Mouse (Mus musculus) adrenal gland (tissue): ENCODE data around the gene Adck2.

ENCODE experiments used
- intact Hi-C: fragments of 180-260 bp; cut with DNase I; formaldehyde crosslinking; loops from one replicate; pipeline ENCODE4 v1.15.1; 2025
- long read RNA-seq, 2 experiments: library from polyadenylated mRNA; unstranded; transcript quantifications; one replicate each; pipeline ENCODE4 v2.0.0; 2020; ENCODE audit warnings: borderline replicate concordance in 1 of 2; ENCODE audit not compliant: insufficient replicate concordance in 1 of 2

The Adck2 gene
- long read RNA-seq, experiment 1, transcript Adck2-204 (8 exons, 3,542 nt) = major isoform, 5 of 5 reads
- long read RNA-seq, experiment 1, partial matches to known transcripts = 0 of 5 reads
- long read RNA-seq, experiment 1, other reads (novel, unspliced or antisense) = 0 of 5 reads
- long read RNA-seq, experiment 2, transcript Adck2-204 (8 exons, 3,542 nt) = major isoform, 6 of 8 reads
- long read RNA-seq, experiment 2, partial matches to known transcripts = 1 of 8 reads
- long read RNA-seq, experiment 2, other reads (novel, unspliced or antisense) = 1 of 8 reads

DNA sequence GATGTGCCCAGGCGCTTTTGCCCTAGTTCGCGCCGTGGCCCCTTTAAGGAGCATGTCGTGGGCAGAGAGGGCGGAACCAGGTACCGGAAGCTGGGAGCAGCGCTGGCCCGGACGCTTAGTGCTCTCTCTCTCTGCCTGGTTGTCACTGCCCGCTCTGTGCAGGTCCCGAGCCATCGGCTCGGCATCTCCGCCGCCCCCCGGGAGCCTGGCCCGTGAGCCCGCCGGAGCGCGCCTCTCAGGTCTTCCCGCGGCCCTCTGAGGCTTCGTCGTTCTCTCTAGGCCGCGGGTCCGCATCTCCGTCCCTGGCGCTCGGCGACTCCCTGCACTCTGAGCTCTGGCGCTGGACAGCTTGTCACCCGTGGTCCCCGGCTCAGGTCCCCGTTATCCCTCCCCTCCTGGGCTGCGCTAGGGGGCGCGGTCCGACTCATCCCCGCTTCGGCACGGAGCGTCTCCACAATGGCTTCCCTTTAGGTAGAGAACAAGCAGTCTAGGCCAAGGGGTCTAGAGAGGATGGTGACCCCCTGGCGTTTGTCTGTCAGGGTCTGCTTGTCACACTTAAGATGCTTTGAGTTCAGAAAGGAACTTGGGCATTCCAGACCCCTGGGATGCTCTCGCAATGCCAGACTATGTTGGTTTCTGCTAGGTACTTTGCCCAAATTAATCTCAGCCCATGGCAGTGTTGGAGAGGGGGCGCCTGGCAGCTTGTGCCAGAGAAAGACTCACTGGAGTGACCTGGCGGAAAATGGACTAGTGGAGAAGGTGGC is at the start of gene Adck2:
Gene Adck2 (plus strand): TSS at position 83 of the 764 bp plus-strand sequence.
- intact Hi-C loops = no loop called here

DNA sequence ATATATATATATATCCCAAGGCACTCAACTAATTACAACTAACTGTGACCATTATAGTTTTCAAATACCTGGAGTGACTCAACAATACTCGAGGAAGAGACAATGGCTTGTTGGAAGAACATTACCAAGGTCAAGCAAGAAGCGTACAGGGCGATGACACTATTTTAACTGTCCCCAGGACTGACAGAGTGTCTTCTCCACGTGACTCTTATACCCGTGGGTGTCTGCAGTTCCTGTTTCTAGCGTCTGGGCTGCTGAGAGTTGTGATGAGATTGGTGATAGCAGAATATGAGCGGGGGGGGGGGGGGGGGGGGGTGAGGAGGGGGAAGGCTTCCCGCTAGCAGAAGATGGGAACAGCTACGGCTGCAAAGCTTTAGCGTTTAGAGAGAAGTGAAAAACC is 46.9 kb upstream of the Adck2 start:
- intact Hi-C loops = no loop called here

DNA sequence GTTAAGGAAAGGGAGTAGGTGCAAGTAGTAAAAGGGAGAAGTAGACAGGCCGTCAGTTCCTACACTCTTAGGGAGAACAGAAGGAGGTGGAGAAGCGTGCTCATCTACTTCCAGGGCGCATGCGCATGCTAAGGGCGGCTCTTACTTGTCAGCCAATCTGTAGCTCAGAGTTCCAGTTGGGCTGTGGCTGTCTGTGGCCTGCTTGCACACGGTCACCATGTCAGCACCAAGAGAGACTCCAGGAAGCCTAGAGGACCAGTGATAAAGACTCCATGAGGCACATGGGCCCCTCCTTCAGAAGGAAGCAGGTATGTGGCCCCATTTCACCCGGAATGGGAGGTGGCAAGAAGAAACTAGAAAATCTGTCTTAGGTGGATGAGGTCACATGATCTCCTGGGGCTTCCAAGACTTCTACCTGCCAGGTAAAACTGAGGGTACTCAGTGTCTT is 46.3 kb upstream of the Adck2 start:
- intact Hi-C loops = no loop called here

DNA sequence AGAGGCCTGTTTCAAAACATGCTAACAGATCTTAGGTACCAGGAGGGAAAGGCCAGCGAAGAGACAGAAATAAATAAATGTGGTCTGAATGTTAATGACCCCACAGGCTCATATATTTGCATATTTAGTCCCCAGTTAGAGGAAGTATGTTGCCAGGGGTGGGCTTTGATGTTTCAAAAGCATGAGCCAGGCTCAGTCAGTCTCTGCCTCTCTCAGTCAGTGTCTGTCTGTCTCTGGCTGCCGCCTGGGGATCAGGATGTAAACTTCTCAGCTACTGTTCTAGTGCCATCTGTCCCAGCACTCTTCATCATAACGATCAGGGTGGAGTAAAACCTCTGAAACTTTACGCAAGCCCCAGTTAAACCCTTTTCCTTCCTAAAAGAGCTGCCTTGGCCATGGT is 45.9 kb upstream of the Adck2 start:
- intact Hi-C loops = no loop called here

DNA sequence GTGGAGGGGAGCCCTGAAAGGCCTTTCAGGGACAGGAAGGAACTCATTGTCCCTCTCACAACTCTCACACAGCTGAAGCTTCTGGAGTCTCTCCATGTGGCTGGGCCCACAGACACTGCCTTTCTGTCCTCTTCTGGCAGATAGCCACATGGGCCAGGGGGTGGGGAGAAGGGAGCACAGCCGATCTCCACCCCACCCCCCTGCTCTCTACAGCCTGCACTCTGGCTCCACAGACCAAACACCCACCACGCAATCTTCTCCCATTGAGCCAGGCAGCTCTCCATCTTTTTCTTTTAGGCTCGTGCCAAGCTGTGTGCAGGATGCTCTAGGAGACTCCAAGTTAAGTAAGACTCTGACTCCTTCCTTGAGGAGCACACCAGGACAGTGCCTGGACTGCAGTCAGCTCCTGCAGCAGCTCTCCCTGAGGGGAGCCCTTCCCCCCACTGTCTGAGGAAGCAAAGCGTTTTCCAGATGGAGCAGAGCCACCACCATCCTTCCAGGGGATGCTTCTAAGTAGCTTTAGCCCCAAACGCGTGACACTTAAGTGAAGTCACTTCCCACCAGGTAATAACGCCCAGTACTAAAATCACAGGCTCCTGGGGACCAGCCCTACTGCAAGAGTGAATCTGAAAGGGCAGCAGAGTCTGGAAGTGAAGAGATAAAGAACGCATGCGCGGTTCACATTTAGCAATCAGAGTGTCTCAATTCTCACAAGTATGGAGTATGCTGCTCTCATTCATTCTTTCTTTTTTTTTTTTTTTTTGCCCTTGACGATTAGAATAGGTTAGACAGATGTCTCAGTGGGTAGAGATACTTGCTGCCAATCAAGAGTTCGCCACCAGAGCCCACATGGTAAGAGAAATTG is 44.8 kb upstream of the Adck2 start:
- intact Hi-C loops = no loop called here

DNA sequence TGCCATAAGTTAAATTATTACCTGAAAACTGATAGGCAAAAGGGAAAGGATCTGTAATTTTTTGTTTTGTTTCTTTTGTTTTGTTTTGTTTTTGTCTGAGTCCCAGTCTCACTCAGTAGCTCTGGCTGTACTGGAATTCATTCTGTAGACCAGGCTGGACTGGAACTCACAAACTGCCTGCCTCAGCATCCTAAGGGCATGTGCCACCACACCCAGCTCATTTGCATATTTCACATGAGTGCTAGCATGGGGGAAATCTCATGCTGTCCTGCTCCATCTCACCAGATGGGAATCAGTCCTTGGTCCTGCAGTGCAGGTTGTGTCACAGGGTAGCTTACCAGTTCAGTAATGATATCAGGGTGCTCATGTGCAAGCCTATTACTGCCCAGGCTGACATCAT is 38.7 kb upstream of the Adck2 start:
- intact Hi-C loops = no loop called here

DNA sequence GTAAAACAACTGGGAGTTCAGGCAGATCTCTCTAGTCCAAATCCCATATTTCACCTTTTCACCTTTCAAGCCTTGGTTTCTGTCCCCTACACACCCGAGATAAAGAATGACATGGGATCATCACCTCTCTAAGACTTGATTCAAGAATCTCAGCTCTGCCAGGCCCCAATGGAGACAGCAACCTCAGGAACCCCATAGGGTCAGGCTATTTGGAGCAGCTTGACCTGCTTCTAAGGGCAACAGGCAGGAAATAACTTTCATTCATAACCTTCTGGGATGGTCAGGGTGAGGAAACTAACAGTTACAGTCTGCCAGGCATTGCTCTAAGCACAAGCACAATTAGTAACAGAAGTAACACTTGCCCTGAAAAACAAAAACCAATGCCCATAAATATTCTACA is 37.1 kb upstream of the Adck2 start:
- intact Hi-C loops = no loop called here

DNA sequence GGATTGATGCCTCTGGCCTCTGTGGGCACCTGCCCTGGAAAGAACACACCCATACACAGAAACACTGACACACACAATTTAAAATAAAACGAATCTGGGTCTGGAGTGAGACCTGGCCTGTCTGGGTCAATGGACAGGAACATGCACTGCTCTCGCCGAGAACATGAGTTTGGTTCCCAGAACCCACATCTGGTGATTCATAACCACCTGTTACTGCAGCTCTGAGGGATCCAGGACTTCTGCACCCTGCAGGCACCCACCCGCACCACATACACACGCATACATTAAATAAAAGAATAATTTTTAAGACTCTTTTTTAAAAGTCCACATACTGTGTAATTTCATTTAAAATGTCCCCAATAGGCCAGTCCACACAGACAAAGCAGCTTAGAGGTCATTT is 36.4 kb upstream of the Adck2 start:
- intact Hi-C loops = no loop called here

DNA sequence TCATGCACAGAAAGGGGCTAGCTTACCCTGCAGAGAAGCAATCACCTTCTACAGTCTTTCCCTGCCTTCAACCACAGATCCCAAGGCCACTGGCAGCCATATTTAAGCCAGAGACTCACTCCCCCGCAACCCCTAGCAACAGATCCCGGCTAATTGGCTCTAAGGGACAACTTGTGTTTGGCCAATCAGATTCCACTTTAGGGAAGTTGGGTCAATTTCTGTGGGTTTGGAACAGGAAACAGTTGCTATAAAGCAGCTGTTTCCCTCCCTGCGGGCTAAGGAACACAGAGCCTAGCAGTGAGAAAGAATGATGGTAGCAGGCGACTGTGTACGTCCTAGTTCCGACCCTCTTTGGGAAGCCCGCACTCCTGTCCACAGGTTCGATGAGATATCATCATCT is 35.4 kb upstream of the Adck2 start:
- intact Hi-C loops = no loop called here

DNA sequence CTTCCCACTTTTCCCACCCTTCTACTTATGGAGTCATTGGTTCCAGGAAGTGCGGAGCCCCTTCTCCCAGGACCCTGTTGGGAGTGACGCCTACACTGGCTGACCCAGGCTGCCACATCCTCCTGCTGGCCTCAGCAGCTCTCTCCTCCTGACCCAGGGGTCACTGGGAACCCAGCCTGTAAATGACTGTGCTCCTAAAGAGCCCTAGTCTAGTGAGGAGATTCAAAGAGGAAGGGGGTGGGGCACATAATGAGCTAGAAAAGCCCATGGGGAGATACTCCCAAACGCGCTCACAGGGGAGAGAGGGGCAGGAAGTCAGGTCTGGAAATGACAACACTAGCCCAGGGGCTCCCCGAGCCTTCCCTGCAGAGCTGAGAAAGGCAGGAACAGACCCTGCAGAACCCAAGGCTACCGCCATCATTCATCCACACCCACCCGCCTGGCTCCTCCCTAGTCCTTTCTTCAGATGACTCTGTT is 34.0 kb upstream of the Adck2 start:
- intact Hi-C loops = no loop called here

DNA sequence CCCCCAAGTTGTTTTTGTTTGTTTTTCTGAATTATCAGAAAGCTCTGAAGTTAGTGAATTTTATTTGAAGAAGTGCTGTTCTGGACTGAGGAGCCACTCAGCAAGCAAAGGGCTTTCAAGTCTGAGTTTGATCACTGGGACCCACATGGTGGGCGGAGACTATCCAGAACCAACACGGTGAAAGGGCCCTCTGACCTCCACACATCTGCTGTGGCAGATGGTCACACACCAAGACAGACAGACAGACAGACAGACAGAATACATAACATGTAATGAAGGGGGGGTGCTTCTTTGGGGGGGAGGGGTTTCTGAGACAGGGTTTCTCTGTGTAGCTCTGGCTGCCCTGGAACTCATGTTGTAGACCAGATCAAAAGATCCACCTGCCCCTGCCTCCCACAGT is 33.1 kb upstream of the Adck2 start:
- intact Hi-C loops = no loop called here

DNA sequence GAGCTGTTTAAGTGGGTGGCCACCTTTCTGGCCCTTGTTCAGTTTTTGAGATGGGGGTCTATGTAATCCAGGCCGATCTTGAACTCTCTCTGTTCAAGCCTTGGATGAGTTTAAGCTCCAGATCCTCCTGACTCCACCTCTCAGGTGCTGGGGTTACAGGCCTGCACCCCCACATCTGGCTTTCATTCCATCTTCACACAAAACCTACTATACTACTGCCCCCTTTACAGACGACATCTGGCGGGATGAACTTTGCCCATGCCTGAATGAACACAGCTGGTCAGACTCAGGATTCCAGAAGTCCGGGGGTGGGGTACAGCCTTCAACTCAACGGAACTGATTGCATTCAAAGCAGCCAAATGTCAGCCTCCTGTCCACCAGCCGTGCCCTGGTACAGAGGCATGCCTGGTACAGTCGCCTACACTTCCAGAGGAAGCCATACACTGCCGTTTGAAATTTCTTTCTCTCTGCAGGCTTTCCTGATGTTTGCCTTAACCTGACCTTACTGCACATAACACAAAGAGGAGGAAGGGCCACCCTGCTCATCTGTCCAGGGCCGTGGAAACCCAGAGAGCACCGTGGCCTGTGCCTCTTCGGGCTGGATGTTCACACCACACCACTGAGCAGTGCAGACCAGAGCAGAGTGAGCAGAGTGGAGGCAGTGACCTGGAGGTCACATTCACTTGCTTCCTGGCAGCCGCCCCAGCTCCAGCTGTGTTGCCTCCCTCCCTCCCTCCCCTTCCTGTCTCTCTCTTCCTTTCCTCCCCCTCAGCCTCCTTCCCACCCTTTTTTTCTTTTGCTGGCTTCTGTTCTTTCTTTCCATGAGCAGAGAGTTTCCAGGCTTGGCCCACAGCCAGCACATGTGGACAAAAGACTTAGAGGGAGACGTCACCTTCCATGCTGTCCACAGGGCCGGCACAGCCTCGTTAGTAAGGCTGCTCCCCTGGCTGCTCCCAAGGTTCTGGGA is 30.8 kb upstream of the Adck2 start:
- intact Hi-C loops = no loop called here

DNA sequence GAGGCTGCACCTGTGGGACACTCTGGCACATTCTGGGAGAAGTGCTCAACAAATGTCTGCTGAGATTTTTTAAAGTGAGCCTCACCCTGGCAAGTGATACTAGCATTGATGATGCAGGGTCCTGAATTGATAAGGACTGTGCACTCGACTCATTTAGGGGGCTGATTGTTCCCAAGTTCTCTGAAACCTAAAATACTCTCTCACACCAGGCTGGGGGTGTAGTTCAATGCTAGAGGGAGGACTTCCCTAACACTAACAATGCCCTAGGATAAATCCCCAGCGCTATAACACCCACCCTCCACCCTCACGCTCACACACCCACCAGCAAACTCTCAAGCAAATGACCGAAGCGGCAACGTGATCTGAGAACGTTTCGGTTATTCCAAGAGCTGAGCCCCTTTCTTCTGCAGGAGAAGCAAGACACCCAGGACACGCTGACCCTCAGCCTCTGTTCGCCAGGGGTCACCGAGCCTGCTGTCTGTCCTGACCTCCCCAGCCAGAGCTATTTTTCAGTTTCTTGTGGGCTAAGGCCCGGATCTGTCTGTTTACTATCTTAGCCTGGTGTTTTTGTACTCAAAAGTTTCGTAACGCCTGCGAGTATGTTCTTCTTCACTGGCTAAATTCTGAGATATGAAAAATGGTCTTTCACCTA is 29.8 kb upstream of the Adck2 start:
- intact Hi-C loops = no loop called here

DNA sequence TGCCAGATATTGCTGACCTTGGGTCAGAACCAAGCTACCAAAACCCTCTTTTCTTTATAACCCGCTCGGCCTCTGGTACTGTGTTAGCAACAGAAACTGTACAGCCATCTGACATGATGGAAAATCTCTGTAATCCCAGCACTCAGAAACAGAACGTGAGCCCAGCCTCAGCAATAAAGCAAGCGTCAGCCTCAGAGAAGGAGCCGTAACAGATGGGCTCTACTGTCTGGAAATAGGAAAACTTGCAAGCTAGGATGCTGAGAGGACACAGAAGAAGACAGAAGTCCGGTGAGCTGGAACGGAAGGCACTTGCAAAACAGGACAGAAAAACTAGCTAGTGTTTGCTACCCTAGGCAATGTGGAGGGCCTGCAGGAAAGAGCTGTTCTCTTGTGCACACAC is 28.2 kb upstream of the Adck2 start:
- intact Hi-C loops = no loop called here

DNA sequence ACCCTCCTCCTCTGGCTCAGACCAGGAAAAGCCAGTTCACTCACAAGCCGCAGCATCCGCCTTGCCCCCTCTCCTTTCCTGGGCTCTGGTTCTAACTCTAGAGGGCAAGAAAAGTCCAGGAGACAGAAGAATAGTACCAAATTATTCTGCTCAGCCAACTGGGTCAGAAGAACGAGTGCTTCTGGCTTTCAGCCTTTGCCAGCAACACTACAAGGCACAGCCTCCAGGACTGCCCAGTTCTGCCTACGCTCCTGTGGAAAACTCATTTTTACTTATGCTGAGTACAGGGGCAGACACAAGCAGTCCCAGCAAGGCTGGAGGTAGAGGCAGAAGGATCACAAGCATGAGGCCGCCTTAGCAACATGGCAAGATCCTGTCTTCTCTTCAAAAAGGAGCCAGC is 25.6 kb upstream of the Adck2 start:
- intact Hi-C loops = no loop called here

DNA sequence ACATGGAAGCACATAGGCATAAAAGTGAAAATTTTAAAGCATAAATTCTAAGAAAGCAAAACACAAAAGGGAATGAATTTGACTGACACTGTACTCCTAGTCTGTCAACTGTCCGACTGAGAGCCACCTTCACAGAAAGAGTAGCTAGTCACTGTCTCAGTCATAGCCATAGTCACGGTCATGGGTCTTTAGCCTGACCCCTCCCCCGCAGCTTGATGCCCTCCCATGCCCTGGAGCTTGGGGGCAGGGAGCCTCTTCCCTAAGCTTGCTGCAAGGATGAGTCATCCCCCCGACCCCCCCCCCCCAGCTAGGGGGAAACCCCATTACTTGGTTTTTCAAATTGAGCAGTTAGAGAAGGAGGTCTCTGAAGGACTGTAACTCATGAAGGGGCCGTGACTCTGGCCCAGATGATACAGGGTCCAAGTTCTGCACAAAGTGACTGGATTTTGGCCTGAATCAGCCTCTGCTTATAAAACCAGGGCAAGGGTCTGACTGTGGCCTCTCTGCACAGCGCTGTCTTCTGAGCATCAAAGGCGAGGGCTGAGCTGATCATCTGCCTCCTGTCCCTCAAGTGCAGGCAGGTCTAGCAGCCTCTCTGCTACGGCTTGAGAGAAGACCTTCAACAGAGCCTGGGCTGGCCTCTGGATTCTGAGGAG is 21.6 kb upstream of the Adck2 start:
- intact Hi-C loops = no loop called here

DNA sequence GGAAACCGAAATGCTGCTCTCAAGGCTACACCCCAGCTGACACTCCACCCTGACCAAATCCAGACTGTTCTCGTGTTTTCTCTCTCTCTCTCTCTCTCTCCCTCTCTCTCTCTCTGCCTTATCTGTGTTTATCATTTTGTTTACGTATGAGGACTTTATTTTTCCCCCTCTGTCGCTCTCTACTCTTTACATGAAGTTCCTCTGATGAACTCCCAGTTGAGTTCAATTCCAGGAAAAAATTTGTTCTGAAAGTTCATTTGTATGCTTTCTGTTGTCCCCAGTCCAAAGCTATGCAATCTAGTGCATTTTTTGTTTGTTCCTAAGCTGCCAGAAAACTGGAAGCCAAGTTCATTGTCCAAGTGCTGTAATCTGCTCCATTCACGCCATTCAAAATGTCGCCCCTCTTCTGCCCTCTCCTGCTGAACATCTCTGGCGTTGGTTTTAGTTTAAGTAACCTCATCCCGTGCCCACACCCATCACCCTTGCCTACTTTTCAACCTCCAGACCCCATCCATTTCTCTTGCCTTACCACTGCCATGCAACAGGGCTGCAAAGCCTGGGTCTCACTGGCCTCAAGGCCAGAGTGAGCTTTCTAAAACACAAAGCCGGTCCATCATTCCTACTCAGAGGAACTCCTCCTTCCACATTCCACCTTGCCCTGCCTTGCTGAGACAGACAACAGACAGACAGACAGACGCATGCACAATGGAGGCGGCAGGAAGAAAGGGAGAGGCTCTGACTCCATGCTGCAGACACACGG is 18.6 kb upstream of the Adck2 start:
- intact Hi-C loops = loop anchor here (5.0 kb wide), 1 partner anchor 38 kb away; no protein-coding TSS in a partner anchor

DNA sequence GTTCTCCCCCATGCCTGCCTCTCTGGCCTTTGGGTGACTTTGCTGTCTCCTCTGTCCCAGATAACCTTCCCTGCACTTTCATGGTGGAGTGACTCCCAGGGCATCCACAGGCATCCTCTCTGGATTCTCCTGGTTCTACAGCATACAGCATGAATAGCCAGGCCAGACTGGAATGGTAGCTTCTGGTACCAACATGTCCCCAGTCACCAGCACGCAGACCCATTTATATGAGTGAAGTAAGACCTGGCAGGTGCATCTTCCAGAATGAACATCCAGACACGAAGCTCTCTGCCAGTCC is 18.1 kb upstream of the Adck2 start:
- intact Hi-C loops = loop anchor here (5.0 kb wide), 1 partner anchor 38 kb away; no protein-coding TSS in a partner anchor
